Mouse (Mus musculus) hindbrain, embryonic 14.5 days (tissue): ENCODE measurements around the gene Dnase1l2. TPM values are rescaled to one million over a fixed set of nuclear protein-coding genes. Genes with fewer than 3 reads are reported as not detected.

Experiments
- ATAC-seq: fragments of 200-750 bp; cut with Nextera tagmentation; 2 replicates; pipeline ENCODE4 v1.8.0; 2017; ENCODE audit warnings: moderate number of reproducible peaks, mild to moderate bottlenecking, moderate TSS enrichment, moderate library complexity; ENCODE audit not compliant: low FRiP score
- DNase-seq: peaks from one replicate; pipeline ENCODE4 v3.0.0-alpha.2; 2015; ENCODE audit warnings: low spot score
- H3K27ac ChIP-seq: fragments of 300-500 bp; sonication (generic); 2 replicates; pipeline ENCODE4 v1.5.1; 2014; ENCODE audit warnings: mild to moderate bottlenecking, moderate library complexity
- H3K27me3 ChIP-seq: fragments of 300-500 bp; sonication (generic); 2 replicates; pipeline ENCODE4 v1.6.1; 2014; ENCODE audit warnings: mild to moderate bottlenecking, low read length, mixed read lengths; ENCODE audit not compliant: control insufficient read depth, insufficient read depth
- H3K36me3 ChIP-seq: fragments of 300-500 bp; sonication (generic); replicated peaks from 2 replicates; pipeline ENCODE4 v1.6.1; 2014; ENCODE audit not compliant: control insufficient read depth, insufficient read depth
- H3K4me1 ChIP-seq: fragments of 300-500 bp; sonication (generic); replicated peaks from 2 replicates; pipeline ENCODE4 v1.6.1; 2014; ENCODE audit warnings: antibody characterized with exemption, low read length, mixed read lengths; ENCODE audit not compliant: control insufficient read depth, insufficient read depth
- H3K4me2 ChIP-seq: fragments of 300-500 bp; sonication (generic); replicated peaks from 2 replicates; pipeline ENCODE4 v1.6.1; 2014; ENCODE audit warnings: mild to moderate bottlenecking, moderate library complexity
- H3K4me3 ChIP-seq: fragments of 300-500 bp; sonication (generic); replicated peaks from 2 replicates; pipeline ENCODE4 v1.5.1; 2014; ENCODE audit warnings: mild to moderate bottlenecking, low read length
- H3K9ac ChIP-seq: fragments of 300-500 bp; sonication (generic); 2 replicates; pipeline ENCODE4 v1.6.1; 2014
- H3K9me3 ChIP-seq: fragments of 300-500 bp; sonication (generic); 2 replicates; pipeline ENCODE4 v1.6.1; 2016; ENCODE audit warnings: low read length; ENCODE audit not compliant: control insufficient read depth
- WGBS: fragments of 180-500 bp; shearing (Covaris S2); extraction: QIAGEN DNeasy Blood & Tissue Kit; methylation state at CpG from one replicate; pipeline ENCODE4 v1.1.7; 2014; 5-methylcytosine and 5-hydroxymethylcytosine counted together
- polyA plus RNA-seq: library from polyadenylated mRNA; unstranded; fragments of >200 nt; fragmentation: Nextera tagmentation; extraction: Ambion mirVana; gene quantifications from 2 replicates; pipeline ENCODE4 v1.2.1, GENCODE M21; 2014

The Dnase1l2 gene
- polyA plus RNA-seq, 1 experiment from 2014 or later: 6.0 TPM

DNA sequence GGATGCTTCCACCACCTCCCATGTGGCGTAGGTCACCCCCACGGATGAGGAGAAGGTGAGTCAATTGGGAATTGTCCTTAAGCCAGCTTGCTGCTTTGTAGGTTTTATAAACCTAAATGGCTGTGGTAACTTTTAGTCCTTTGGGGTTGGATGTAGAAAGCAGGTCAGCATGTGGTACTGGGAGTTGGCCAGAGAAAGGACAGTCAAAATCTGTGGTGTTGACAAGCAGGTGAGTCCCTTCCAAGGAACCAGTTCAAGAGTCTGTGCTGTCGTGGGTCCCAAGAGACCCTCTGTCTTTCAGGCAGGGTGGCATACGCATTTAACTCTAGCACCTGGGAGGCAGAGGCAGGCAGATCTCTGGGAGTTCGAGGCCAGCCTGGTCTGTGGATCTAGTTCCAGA is 18.4 kb downstream of the Dnase1l2 start:
- Histone ChIP-seq H3K9ac (no peak overlapping the region), H3K27ac (no peak overlapping the region), H3K9me3 (no peaks in the 10 kb centered on the region), H3K4me3 (no peak overlapping the region), H3K4me2 (no peak overlapping the region), H3K36me3 (peaks cover 60% of the 10 kb centered on the region), H3K27me3 (no peaks in the 10 kb centered on the region), H3K4me1 (peaks cover 6% of the 10 kb centered on the region)
- WGBS: 94% methylated on average over 5 of the region's 5 CpGs
- DNase-seq (no peak), ATAC-seq (no peak)

- H3K9ac ChIP-seq: no peak overlapping the region
- ATAC-seq: no peak
- no peak overlapping the region for H3K4me3 ChIP-seq
- no peaks in the 10 kb centered on the region for H3K27me3 ChIP-seq
- DNase-seq: no peak
- WGBS: 94% methylated on average over 4 of the region's 4 CpGs
- no peaks in the 10 kb centered on the region for H3K9me3 ChIP-seq
- peaks cover 6% of the 10 kb centered on the region; the same call in 1 of the 2 replicates for H3K4me1 ChIP-seq
- H3K27ac ChIP-seq: no peak overlapping the region
- H3K4me2 ChIP-seq: no peak overlapping the region
- H3K36me3 ChIP-seq: peaks cover 74% of the 10 kb centered on the region
Observed at GRCm38 (mm10) chr17:24423114-24423513, 19.8 kb downstream of the Dnase1l2 start.

- Histone ChIP-seq H3K9ac (peak overlapping the region; percentile 87; the same call in 1 of the 2 replicates), H3K4me1 (peaks cover 18% of the 10 kb centered on the region; the same call in 1 of the 2 replicates), H3K27me3 (no peaks in the 10 kb centered on the region), H3K4me3 (peak overlapping the region; percentile 80; the same call in 1 of the 2 replicates), H3K9me3 (no peaks in the 10 kb centered on the region), H3K27ac (no peak overlapping the region), H3K36me3 (peaks cover 52% of the 10 kb centered on the region), H3K4me2 (peak overlapping the region; percentile 73)
- DNase-seq (no peak), ATAC-seq (no peak)
- WGBS: 91% methylated on average over 3 of the region's 3 CpGs
Observed at GRCm38 (mm10) chr17:24416051-24416652, 26.8 kb downstream of the Dnase1l2 start.

DNA sequence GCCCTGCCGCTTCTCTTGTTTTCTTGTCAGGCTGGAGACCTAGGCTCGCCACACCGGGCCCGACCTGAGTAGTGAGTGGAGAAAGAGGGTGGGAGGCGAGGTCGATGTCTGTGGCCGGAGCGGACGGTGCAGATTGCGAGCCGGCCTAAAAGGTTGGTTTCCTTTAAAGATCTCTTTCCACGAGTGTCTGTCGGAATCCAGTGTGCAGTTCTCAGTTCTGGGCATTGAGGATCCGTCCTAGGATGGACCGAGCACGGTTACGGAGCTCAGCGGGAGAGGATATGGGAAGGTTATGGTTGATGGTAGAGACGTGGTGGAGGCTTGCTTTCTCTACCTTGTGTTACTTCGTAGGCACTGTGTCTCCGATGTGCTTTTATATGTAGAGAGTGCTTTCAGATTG is 27.9 kb downstream of the Dnase1l2 start:
- WGBS: 0% methylated on average over 21 of the region's 21 CpGs
- H3K9me3 ChIP-seq: no peaks in the 10 kb centered on the region
- peak overlapping the region; percentile 90 for H3K27ac ChIP-seq
- H3K4me1 ChIP-seq: peaks cover 18% of the 10 kb centered on the region; the same call in 1 of the 2 replicates
- DNase-seq (no peak), ATAC-seq (no peak)
- peak overlapping the region; percentile 73 for H3K4me2 ChIP-seq
- H3K4me3 ChIP-seq: peak overlapping the region; percentile 80
- H3K27me3 ChIP-seq: no peaks in the 10 kb centered on the region
- H3K9ac ChIP-seq: peak overlapping the region; percentile 87
- peaks cover 52% of the 10 kb centered on the region for H3K36me3 ChIP-seq

- H3K4me2 ChIP-seq: peak within 1 kb of the TSS; percentile 86
- H3K27me3 ChIP-seq: no peaks in the 10 kb centered on the region
- peaks cover 52% of the 10 kb centered on the region for H3K36me3 ChIP-seq
- peak within 1 kb of the TSS; percentile 90 for H3K27ac ChIP-seq
- no peaks in the 10 kb centered on the region for H3K9me3 ChIP-seq
- H3K9ac ChIP-seq: peak within 1 kb of the TSS; percentile 87
- under 1% methylated on average over 64 of the region's 64 CpGs for WGBS
- H3K4me3 ChIP-seq: peak within 1 kb of the TSS; percentile 80
- ATAC-seq: peak; percentile 97
- peak; percentile 100 for DNase-seq
- peaks cover 18% of the 10 kb centered on the region; the same call in 1 of the 2 replicates for H3K4me1 ChIP-seq
Observed at GRCm38 (mm10) chr17:24414230-24414976, 28.5 kb downstream of the Dnase1l2 start, which contains the start of gene Rnps1. Gene Rnps1, plus strand, starts transcription at chr17:24414565.

GRCm38 (mm10) chr17:24413557-24414211 is 29.2 kb downstream of the Dnase1l2 start:
- WGBS: 34% methylated on average over 22 of the region's 22 CpGs
- peak overlapping the region; percentile 68 for H3K9ac ChIP-seq
- DNase-seq: no peak
- H3K4me2 ChIP-seq: peak overlapping the region; percentile 86
- H3K27ac ChIP-seq: peak overlapping the region; percentile 62; the same call in 1 of the 2 replicates
- peak; percentile 14; the same call in 1 of the 2 replicates for ATAC-seq
- peaks cover 52% of the 10 kb centered on the region for H3K36me3 ChIP-seq
- no peaks in the 10 kb centered on the region for H3K9me3 ChIP-seq
- peaks cover 18% of the 10 kb centered on the region; the same call in 1 of the 2 replicates for H3K4me1 ChIP-seq
- peak overlapping the region; percentile 80 for H3K4me3 ChIP-seq
- no peaks in the 10 kb centered on the region for H3K27me3 ChIP-seq

DNA sequence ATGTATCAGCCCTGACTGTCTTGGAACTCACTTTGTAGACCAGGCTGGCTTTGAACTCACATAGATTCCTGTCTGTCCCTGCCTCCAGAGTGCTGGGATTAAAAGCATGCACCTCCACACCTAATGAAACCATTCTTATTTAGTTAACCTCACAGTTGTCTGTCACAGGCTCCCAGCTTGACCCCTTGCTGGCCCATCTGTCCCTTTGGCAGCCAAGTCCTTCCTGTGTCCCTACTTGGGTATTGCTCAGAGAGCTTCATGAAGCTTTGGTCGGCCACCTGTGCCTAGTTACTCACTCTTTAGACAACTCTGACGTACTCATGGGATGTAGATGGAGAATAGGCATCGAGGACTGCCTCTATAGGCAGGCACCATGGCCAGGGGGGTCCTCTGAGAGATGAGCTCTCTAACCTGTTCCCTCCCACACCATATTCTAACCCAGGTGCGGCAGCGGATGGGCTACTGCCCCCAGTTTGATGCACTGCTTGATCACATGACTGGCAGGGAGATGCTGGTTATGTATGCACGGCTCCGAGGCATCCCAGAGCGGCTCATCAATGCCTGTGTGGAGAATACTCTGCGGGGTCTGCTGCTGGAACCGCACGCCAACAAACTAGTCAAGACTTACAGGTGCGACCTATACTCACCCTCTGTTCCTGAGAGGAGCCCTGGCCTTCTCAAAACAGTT is 35.6 kb downstream of the Dnase1l2 start:
- no peaks in the 10 kb centered on the region for H3K9me3 ChIP-seq
- H3K36me3 ChIP-seq: peaks cover 93% of the 10 kb centered on the region
- ATAC-seq (no peak), DNase-seq (no peak)
- H3K9ac ChIP-seq: no peak overlapping the region
- no peak overlapping the region for H3K27ac ChIP-seq
- WGBS: 88% methylated on average over 12 of the region's 12 CpGs
- H3K27me3 ChIP-seq: no peaks in the 10 kb centered on the region
- no peak overlapping the region for H3K4me3 ChIP-seq
- no peak overlapping the region for H3K4me2 ChIP-seq
- no peaks in the 10 kb centered on the region for H3K4me1 ChIP-seq

DNA sequence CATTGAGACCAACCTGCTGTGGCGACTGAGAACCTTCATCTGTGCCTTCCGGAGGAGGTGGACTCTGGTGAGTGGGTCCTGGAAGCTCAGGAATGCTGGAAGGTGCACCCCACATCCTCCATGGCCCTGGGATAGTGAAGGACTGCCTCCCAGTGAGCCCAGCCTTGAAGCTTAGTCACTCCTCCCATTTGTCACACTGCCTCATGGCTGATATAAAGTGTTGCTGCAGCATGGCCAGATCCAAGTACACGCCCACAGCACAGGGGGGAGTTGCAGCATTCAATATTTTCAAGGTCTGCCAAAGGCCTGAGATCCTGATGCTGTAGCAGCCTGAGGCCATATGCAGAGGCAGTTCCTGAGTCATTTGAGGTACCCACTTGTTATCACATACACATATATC is 40.5 kb downstream of the Dnase1l2 start:
- DNase-seq: no peak
- H3K4me2 ChIP-seq: no peak overlapping the region
- H3K27ac ChIP-seq: no peak overlapping the region
- H3K9me3 ChIP-seq: no peaks in the 10 kb centered on the region
- H3K4me1 ChIP-seq: no peaks in the 10 kb centered on the region
- no peak overlapping the region for H3K9ac ChIP-seq
- ATAC-seq: no peak
- H3K36me3 ChIP-seq: peaks cover 91% of the 10 kb centered on the region
- H3K4me3 ChIP-seq: no peak overlapping the region
- WGBS: 86% methylated on average over 3 of the region's 3 CpGs
- no peaks in the 10 kb centered on the region for H3K27me3 ChIP-seq
